Mouse (Mus musculus) heart, adult 2 months (tissue): Measurements from ENCODE around the gene Pwp2. TPM values are rescaled to one million over a fixed set of nuclear protein-coding genes. Genes with fewer than 3 reads are reported as not detected.

Source experiments
- DNase-seq, 2 experiments: peaks; one replicate each; pipeline ENCODE4 v3.0.0; 2021
- H3K27ac ChIP-seq: fragments of 200-600 bp; 2 replicates; pipeline ENCODE4 v1.8.1; 2022
- H3K27me3 ChIP-seq: fragments of 200-500 bp; 2 replicates; pipeline ENCODE4 v1.6.1; 2012; ENCODE audit warnings: mild to moderate bottlenecking, low read length, inconsistent platforms, mixed read lengths; ENCODE audit not compliant: control insufficient read depth, insufficient read depth
- H3K36me3 ChIP-seq: fragments of 200-500 bp; 2 replicates; pipeline ENCODE4 v1.6.1; 2012; ENCODE audit warnings: low read length, inconsistent platforms; ENCODE audit not compliant: control insufficient read depth, insufficient read depth
- H3K4me1 ChIP-seq: fragments of 200-500 bp; 2 replicates; pipeline ENCODE4 v1.6.1; 2011; ENCODE audit warnings: low read length; ENCODE audit not compliant: control insufficient read depth, insufficient read depth
- H3K4me3 ChIP-seq: fragments of 200-600 bp; 2 replicates; pipeline ENCODE4 v1.8.1; 2022
- H3K79me2 ChIP-seq: fragments of 200-500 bp; replicated peaks from 2 replicates; pipeline ENCODE4 v1.6.1; 2012; ENCODE audit warnings: mild to moderate bottlenecking, inconsistent platforms, low read length, moderate library complexity, mixed read lengths; ENCODE audit not compliant: control insufficient read depth, insufficient read depth
- H3K9ac ChIP-seq: fragments of 200-500 bp; 2 replicates; pipeline ENCODE4 v1.6.1; 2012; ENCODE audit warnings: low read depth, mild to moderate bottlenecking, control low read depth, inconsistent platforms, low read length, mixed read lengths
- CTCF ChIP-seq: fragments of 200-600 bp; IDR thresholded peaks from 2 replicates; pipeline ENCODE4 v1.8.1; 2022; ENCODE audit warnings: antibody characterized with exemption, mild to moderate bottlenecking, moderate library complexity
- EP300 ChIP-seq: fragments of 200-500 bp; IDR thresholded peaks from 2 replicates; pipeline ENCODE4 v1.6.1; 2011; ENCODE audit warnings: low read depth, low read length, control low read depth; ENCODE audit not compliant: insufficient read depth
- POLR2A ChIP-seq: fragments of 200-500 bp; IDR thresholded peaks from 2 replicates; pipeline ENCODE4 v1.6.1; 2011; ENCODE audit warnings: mild to moderate bottlenecking, low read depth, low read length, control low read depth; ENCODE audit not compliant: insufficient read depth
- WGBS: fragments of 180-500 bp; shearing (Covaris S2); methylation state at CpG from one replicate; pipeline ENCODE4 v1.1.7; 2018; 5-methylcytosine and 5-hydroxymethylcytosine counted together
- intact Hi-C: fragments of 180-260 bp; cut with DNase I; formaldehyde crosslinking; loops from one replicate; pipeline ENCODE4 v1.15.1; 2025
- polyA plus RNA-seq: library from polyadenylated mRNA; depleted of rRNA; stranded (reverse); fragments of >200 nt; gene quantifications from 2 replicates; pipeline ENCODE4 v1.2.3, GENCODE M21; 2012
- total RNA-seq, 2 experiments: library from RNA; stranded (reverse); gene quantifications; 2 replicates each; pipeline ENCODE4 v1.2.3; 2021

Gene Pwp2
- total and polyA plus RNA-seq, 3 experiments: 7.8 to 10.8 (median 10.0) TPM

DNA sequence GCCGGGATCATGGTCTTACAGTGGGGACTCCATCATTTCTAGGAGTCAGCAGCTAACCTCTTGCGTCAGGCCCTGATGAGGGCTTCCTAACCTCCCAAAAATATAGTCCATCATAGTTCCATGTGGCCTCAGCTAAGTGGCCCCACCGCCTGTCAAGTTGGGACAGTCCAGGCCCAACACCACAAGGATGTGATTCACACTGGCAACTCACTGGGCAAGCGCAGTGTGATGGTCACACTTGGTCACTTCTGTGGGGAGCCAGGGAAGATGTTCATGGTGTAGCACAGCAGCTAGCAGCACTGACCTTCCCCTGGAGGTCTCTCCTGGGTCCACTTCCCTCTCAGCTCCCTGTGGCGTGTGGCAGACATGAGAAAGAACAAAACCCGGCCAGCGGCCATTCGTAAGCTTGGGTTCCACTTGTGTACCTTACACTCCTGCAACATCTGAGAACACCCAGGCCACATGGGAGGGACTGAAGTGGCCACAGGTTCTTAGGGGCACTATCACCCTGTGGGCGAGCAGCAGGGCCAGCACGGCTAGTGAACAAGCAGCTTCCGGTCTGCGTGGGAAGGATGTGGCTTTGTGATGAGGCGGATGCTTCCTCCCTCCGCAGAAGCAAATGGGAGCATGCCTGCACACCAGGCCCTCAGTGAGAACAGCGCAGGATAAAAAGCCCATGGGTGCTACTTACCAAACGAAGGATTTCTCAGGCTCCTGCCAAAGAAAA, 24.4 kb downstream of the Pwp2 start:
- Histone ChIP-seq H3K4me1 (peaks cover 7% of the 10 kb centered on the region), H3K27me3 (no peaks in the 10 kb centered on the region), H3K27ac (no peak overlapping the region; the same call in 1 of the 2 replicates), H3K4me3 (no peak overlapping the region), H3K36me3 (no peaks in the 10 kb centered on the region), H3K79me2 (no peaks in the 10 kb centered on the region), H3K9ac (no peak overlapping the region)
- 76% methylated on average over 16 of the region's 16 CpGs for WGBS
- intact Hi-C loops: loop anchor here (1.0 kb wide), 3 partner anchors 91 to 176 kb away; partner anchors contain the start of gene Icosl
- no peak for TF ChIP-seq EP300
- no peak for TF ChIP-seq POLR2A
- TF ChIP-seq CTCF: no peak
- DNase-seq: peak in 1 of 2 experiments; percentile 59

DNA sequence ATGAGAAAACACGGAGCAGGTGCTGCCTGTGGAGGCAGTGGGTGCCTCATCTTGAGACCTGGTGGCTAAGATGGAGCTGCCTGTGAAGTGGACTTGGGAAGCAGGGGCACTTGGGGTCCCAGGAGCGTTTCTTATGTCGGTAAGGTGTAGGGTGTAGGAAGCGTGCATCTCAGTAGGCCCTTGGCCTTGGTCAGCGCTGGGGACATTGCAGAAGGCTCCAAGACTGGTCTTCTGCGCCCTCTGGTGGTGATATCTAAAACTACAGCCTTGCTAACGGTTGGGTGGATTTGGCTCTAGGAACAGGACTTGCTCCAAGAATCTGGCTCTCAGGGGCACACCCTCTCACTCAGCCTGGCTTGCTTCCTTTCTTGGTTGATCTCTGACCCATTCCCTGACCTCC, 25.0 kb downstream of the Pwp2 start:
- Histone ChIP-seq H3K4me3 (no peak overlapping the region; the same call in 1 of the 2 replicates), H3K79me2 (no peaks in the 10 kb centered on the region)
- intact Hi-C loops: loop anchor here (1.0 kb wide), 3 partner anchors 91 to 176 kb away; partner anchors contain the start of gene Icosl

DNA sequence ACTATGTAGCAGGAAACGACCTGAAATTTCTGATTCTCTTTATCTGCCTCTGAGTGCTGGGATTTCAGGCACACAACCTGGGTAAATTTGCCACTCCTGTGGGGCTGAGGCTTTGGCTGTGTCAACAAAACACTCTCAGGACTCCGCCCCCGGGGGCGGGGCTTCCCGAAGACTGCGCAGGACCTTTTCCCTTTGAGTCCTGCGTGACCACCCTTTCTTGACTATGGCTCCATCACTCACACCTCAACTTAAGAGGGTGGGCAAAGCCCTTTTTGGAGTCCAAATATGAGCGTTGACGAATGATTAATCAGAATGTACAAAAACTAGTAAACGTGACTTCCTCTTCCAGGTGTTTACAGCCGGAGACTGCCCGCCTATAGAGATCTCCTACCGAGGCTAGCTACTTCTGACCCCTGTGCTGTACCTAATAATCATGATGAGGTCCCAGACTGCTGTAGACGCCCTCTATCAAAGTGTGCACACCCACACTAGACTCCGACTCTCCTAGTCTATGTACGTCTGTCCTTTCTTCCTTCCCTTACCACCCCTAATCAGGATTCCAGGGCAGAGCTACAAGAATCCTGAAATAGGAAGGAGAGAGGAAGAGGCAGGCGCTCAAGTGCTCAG, 25.6 kb downstream of the Pwp2 start:
- H3K36me3 ChIP-seq: no peaks in the 10 kb centered on the region
- peak overlapping the region; percentile 4; the same call in 1 of the 2 replicates for H3K27ac ChIP-seq
- no peaks in the 10 kb centered on the region for H3K27me3 ChIP-seq
- H3K4me3 ChIP-seq: peak overlapping the region; percentile 0; the same call in 1 of the 2 replicates
- peak; percentile 78 to 80 for DNase-seq
- 17% methylated on average over 17 of the region's 17 CpGs for whole genome bisulfite sequencing
- H3K4me1 ChIP-seq: peaks cover 7% of the 10 kb centered on the region
- intact Hi-C loops: no loop called here
- TF ChIP-seq EP300: no peak
- 0 out of 2 replicates have a peak overlapping the region, but pooled peaks have one; percentile 19 for H3K9ac ChIP-seq
- no peaks in the 10 kb centered on the region for H3K79me2 ChIP-seq

More for the DNA sequence above, 25.0 kb downstream of the Pwp2 start:
- DNase-seq: peak; percentile 84 to 89
- Histone ChIP-seq H3K4me1 (peaks cover 7% of the 10 kb centered on the region), H3K27ac (peak overlapping the region; percentile 4; the same call in 1 of the 2 replicates), H3K27me3 (no peaks in the 10 kb centered on the region), H3K9ac (no peak overlapping the region), H3K36me3 (no peaks in the 10 kb centered on the region)
- TF ChIP-seq POLR2A (peak; percentile 53; the same call in 1 of the 2 replicates), CTCF (peak; percentile 99), EP300 (peak; percentile 95)
- 4% methylated on average over 7 of the region's 7 CpGs for WGBS

DNA sequence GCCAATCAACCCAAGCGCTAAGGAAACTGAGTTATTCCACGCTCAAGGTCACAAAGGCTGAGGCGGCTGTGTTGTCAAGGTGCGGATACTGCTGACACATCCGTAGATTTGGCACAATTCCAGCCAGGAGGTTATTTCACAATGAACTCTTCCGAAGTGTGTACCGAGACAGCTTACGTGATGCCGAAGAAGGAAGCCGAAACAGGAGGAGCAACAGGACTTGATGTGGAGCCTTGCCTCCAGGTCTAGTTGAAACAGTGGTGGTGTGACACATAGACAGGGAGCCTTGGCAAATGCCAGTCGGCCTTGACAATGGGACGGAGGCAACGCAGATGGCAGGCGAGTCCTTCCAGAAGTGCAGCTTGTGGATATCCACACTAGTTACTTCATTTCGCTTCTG, 26.9 kb downstream of the Pwp2 start:
- intact Hi-C loops: no loop called here
- H3K27me3 ChIP-seq: no peaks in the 10 kb centered on the region
- no peaks in the 10 kb centered on the region for H3K79me2 ChIP-seq
- no peak for TF ChIP-seq CTCF
- TF ChIP-seq EP300: no peak
- TF ChIP-seq POLR2A: no peak
- 67% methylated on average over 15 of the region's 15 CpGs for WGBS
- no peak for DNase-seq
- no peak overlapping the region for H3K9ac ChIP-seq
- no peak overlapping the region for H3K4me3 ChIP-seq
- H3K27ac ChIP-seq: no peak overlapping the region
- no peaks in the 10 kb centered on the region for H3K36me3 ChIP-seq
- peaks cover 5% of the 10 kb centered on the region for H3K4me1 ChIP-seq

DNA sequence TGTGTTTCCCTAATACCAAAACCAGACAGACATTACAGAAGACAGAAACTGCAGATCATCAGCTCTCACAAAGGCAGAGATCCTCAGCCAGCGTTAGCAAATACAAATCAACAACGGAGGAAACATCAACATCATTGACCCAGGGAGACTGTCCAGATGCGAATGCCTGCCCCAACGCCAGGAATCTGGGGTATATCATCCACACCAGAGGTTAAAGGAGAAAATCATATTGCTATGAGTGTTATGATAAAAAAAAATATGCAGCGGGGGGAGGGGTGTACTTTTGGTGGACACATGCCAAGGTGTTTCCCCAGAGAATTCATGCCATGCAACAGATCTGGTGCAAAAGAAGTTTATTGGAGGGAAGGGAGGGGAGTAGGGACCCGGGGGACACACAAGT, 28.0 kb downstream of the Pwp2 start:
- H3K27ac ChIP-seq: no peak overlapping the region

More for the DNA sequence above, 28.0 kb downstream of the Pwp2 start:
- H3K9ac ChIP-seq: no peak overlapping the region
- no peak for DNase-seq
- no peaks in the 10 kb centered on the region for H3K27me3 ChIP-seq
- TF ChIP-seq CTCF: no peak
- no peak for TF ChIP-seq POLR2A
- TF ChIP-seq EP300: no peak
- no peak overlapping the region for H3K4me3 ChIP-seq
- intact Hi-C loops: no loop called here
- H3K36me3 ChIP-seq: no peaks in the 10 kb centered on the region
- H3K4me1 ChIP-seq: peaks cover 5% of the 10 kb centered on the region
- H3K79me2 ChIP-seq: no peaks in the 10 kb centered on the region
- 59% methylated on average over 6 of the region's 6 CpGs for WGBS
